Mouse (Mus musculus): ENCODE results near the gene Ice2.

GRCm38 (mm10) chr9:69367055-69367454 is 30.7 kb upstream of the Ice2 start:
- TF ChIP-seq CHD2 (IDR thresholded peaks at IDR 0.05; ENCODE audit: low read depth, low read length) (no peak), ZC3H11A (IDR thresholded peaks at IDR 0.05; ENCODE audit: borderline replicate concordance, low read depth, low read length) (no peak)
